Mouse (Mus musculus): Measurements from ENCODE around the gene Mrgpra9. TPM values are rescaled to one million over a fixed set of nuclear protein-coding genes. Genes with fewer than 3 reads are reported as not detected.

The Mrgpra9 gene
- not detected for polyA plus RNA-seq (2017; shearing (Covaris generic))

GRCm38 (mm10) chr7:47252770-47253169 lies at the start of gene Mrgpra9:
Mrgpra9 (minus strand) TSS chr7:47252848.

GRCm38 (mm10) chr7:47204830-47205229 lies 47.8 kb downstream of the Mrgpra9 start, which contains the start of gene Mrgpra6:
Mrgpra6 (minus strand) TSS chr7:47204920.

Other genes with a start within 250 kb of the Mrgpra9 start
- gene Spty2d1, start 244.4 kb downstream of the Mrgpra9 start, polyA plus RNA-seq (2017; shearing (Covaris generic)), result 10 to 100 TPM; 44.4 to 59.7 TPM
- 1 to 10 TPM in 1 of 2 experiments, under 1 TPM in 1; 0.97 to 4.9 TPM for gene Tmem86a, start 202.2 kb downstream of the Mrgpra9 start, polyA plus RNA-seq (2017; shearing (Covaris generic))
- 10 to 100 TPM in 1 of 2 experiments, 1 to 10 TPM in 1; 5.2 to 23.9 TPM for gene Ptpn5, start 119.2 kb downstream of the Mrgpra9 start, polyA plus RNA-seq (2017; shearing (Covaris generic))
- gene Mrgpra6, start 47.9 kb downstream of the Mrgpra9 start, polyA plus RNA-seq (2017; shearing (Covaris generic)), result not detected
- gene Mrgpra1, start 101.4 kb upstream of the Mrgpra9 start, polyA plus RNA-seq (2017; shearing (Covaris generic)), result not detected
- gene Mrgpra2a, start 199.3 kb upstream of the Mrgpra9 start, polyA plus RNA-seq (2017; shearing (Covaris generic)), result not detected

Measured in inflammation-experienced regulatory T-cells (primary cell).